Comparison of ENCODE assay signal across 8 mouse cellular contexts in genomic region chr11:59208153-59208831, GRCm38 (mm10). TPM values are rescaled to one million over a fixed set of nuclear protein-coding genes. Genes with fewer than 3 reads are reported as not detected.
DNase-seq lines count a peak whose midpoint lies in the region; ATAC-seq and TF ChIP-seq lines count a peak whose summit lies in the region.

Gene 2310033P09Rik (plus strand): TSS chr11:59208321.

- peaks cover 16% of the 10 kb centered on the region for H3K79me2 ChIP-seq in myocyte (ENCODE audit: control insufficient read depth, insufficient read depth)

- WGBS in heart, embryonic 13.5 days = under 1% methylated on average over 67 of the region's 67 CpGs
- under 1% methylated on average over 67 of the region's 67 CpGs for WGBS in liver, embryonic 11.5 days

- peak within 1 kb of the TSS; percentile 70 for H3ac ChIP-seq in myocyte (ENCODE audit: control insufficient read depth, insufficient read length)

- TF ChIP-seq POLR2A in myocyte (IDR thresholded peaks at IDR 0.05; ENCODE audit: insufficient read length, low read depth) = peak; percentile 86

- H3K9me3 ChIP-seq in heart, embryonic 13.5 days = no peaks in the 10 kb centered on the region
- H3K9me3 ChIP-seq in liver, embryonic 11.5 days (ENCODE audit: control insufficient read depth, low read length) = no peaks in the 10 kb centered on the region

- H3K4me2 ChIP-seq in heart, embryonic 13.5 days = peak within 1 kb of the TSS; percentile 90
- peak within 1 kb of the TSS; percentile 96 for H3K4me2 ChIP-seq in liver, embryonic 11.5 days
- peak within 1 kb of the TSS; percentile 87 for H3K4me2 ChIP-seq in myocyte (ENCODE audit: low read depth)

- peak; percentile 79 for ATAC-seq in CD4-positive, CD25-positive, alpha-beta regulatory T cell, adult 4 months
- peak; percentile 80 for ATAC-seq in heart, embryonic 13.5 days (ENCODE audit: extremely low read depth, insufficient number of reproducible peaks, low FRiP score, low TSS enrichment)
- peak; percentile 82 for ATAC-seq in liver, embryonic 11.5 days (replicated peaks; ENCODE audit: low FRiP score)

- H3K27me3 ChIP-seq in heart, embryonic 13.5 days (replicated peaks) = no peaks in the 10 kb centered on the region
- H3K27me3 ChIP-seq in liver, embryonic 11.5 days (replicated peaks; ENCODE audit: control insufficient read depth, insufficient read depth, low read length) = no peaks in the 10 kb centered on the region
- no peaks in the 10 kb centered on the region for H3K27me3 ChIP-seq in myocyte (ENCODE audit: control insufficient read depth, insufficient read depth, insufficient read length)

- H3K36me3 ChIP-seq in heart, embryonic 13.5 days = peaks cover 80% of the 10 kb centered on the region
- peaks cover 43% of the 10 kb centered on the region for H3K36me3 ChIP-seq in liver, embryonic 11.5 days (ENCODE audit: control insufficient read depth, insufficient read depth, low read length)
- peaks cover 30% of the 10 kb centered on the region for H3K36me3 ChIP-seq in myocyte (ENCODE audit: control insufficient read depth, insufficient read depth)

- H3K4me3 ChIP-seq in heart, embryonic 13.5 days = peak within 1 kb of the TSS; percentile 95
- H3K4me3 ChIP-seq in liver, embryonic 11.5 days (ENCODE audit: low read depth, low read length) = peak within 1 kb of the TSS; percentile 86
- H3K4me3 ChIP-seq in myocyte = peak within 1 kb of the TSS; percentile 73

- peaks cover 34% of the 10 kb centered on the region for H3K4me1 ChIP-seq in heart, embryonic 13.5 days
- H3K4me1 ChIP-seq in liver, embryonic 11.5 days (replicated peaks; ENCODE audit: control insufficient read depth, insufficient read depth, low read length) = peaks cover 23% of the 10 kb centered on the region

- peak; percentile 84 for DNase-seq in c-Kit-negative CD71-positive TER-119-positive erythroid progenitor cells, embryonic 14.5 days (ENCODE audit: low read depth, low spot score)
- DNase-seq in fibroblast of lung, adult 2 months (ENCODE audit: low read depth) = peak; percentile 92
- peak; percentile 95 for DNase-seq in kidney, postnatal 10 days
- DNase-seq in liver, embryonic 11.5 days (ENCODE audit: low spot score) = peak; percentile 95
- DNase-seq in spleen, postnatal 4 days (ENCODE audit: low spot score in 2 of 2) = peak; percentile 91 to 96

- peak within 1 kb of the TSS; percentile 95 for H3K9ac ChIP-seq in heart, embryonic 13.5 days
- H3K9ac ChIP-seq in liver, embryonic 11.5 days (ENCODE audit: low read depth, low read length) = peak within 1 kb of the TSS; percentile 98

- H3K27ac ChIP-seq in heart, embryonic 13.5 days (replicated peaks) = peak within 1 kb of the TSS; percentile 94
- peak within 1 kb of the TSS; percentile 97 for H3K27ac ChIP-seq in liver, embryonic 11.5 days (ENCODE audit: low read depth, low read length)

TF ChIP-seq in myocyte, 11 proteins besides CTCF, POLR2A, EP300 and RAD21:
- TF ChIP-seq POLR2AphosphoS2 (IDR thresholded peaks at IDR 0.05; ENCODE audit: insufficient read length, low read depth) = peak; percentile 93
- no peak for TF ChIP-seq MYOD1 (IDR thresholded peaks at IDR 0.05; ENCODE audit: control insufficient read depth in 1 of 3, insufficient read length in 2 of 3, low read depth in 2 of 3)
- peak; percentile 57 for TF ChIP-seq E2F4 (IDR thresholded peaks at IDR 0.05; ENCODE audit: insufficient read depth)
- no peak for TF ChIP-seq MAX (IDR thresholded peaks at IDR 0.05; ENCODE audit: low read depth)
- no peak for TF ChIP-seq TCF3 (IDR thresholded peaks at IDR 0.05; ENCODE audit: insufficient read length, low read depth)
- no peak for TF ChIP-seq TCF12 (IDR thresholded peaks at IDR 0.05; ENCODE audit: insufficient read depth, poor library complexity, severe bottlenecking)
- TF ChIP-seq SRF (IDR thresholded peaks at IDR 0.05; ENCODE audit: control insufficient read depth, insufficient read length, low read depth) = no peak
- TF ChIP-seq MYOG (IDR thresholded peaks at IDR 0.05; ENCODE audit: control insufficient read depth in 1 of 3, insufficient read depth in 1 of 3, insufficient read length in 2 of 3, low read depth in 2 of 3) = no peak
- TF ChIP-seq USF1 (IDR thresholded peaks at IDR 0.05; ENCODE audit: low read depth) = no peak
- no peak for TF ChIP-seq CEBPB (IDR thresholded peaks at IDR 0.05; ENCODE audit: insufficient read depth, poor library complexity, severe bottlenecking)
- TF ChIP-seq REST (IDR thresholded peaks at IDR 0.05; ENCODE audit: insufficient read depth, insufficient read length) = no peak
TF ChIP-seq in myocyte: peak in this region for 2.

RNA-seq across cellular contexts. Expression of gene 2310033P09Rik, which starts in this region (rescaled TPM):
- 10 to 100 TPM; 18.8 to 26.1 TPM for polyA plus RNA-seq in CD4-positive, CD25-positive, alpha-beta regulatory T cell, adult 4 months (2017; shearing (Covaris generic))
- 22.6 and 23.1 TPM in 2 replicates for polyA plus RNA-seq in heart, embryonic 13.5 days (2015; fragmentation: Nextera tagmentation; extraction: Ambion mirVana)
- polyA plus RNA-seq in liver, embryonic 11.5 days (2014; fragmentation: Nextera tagmentation; extraction: Ambion mirVana) = 38.4 and 41.3 TPM in 2 replicates
- 13.3 TPM for polyA plus RNA-seq in myocyte (2012; fragmentation: generic; extraction: Trizol)

Comparison
In these comparisons a context has a peak if more than half of its experiments do, and no peak if none do; other contexts are left out.
1. Peak in every context shown above with its lines: DNase-seq, ATAC-seq, H3K4me3 ChIP-seq and H3K27ac ChIP-seq.